Mouse (Mus musculus): Measurements from ENCODE around the gene Dap.

The Dap gene

GRCm38 (mm10) chr15:31264827-31265226 is 40.7 kb downstream of the Dap start:
- peak; percentile 79 for DNase-seq (ENCODE audit: low spot score)

GRCm38 (mm10) chr15:31265404-31265803 is 41.3 kb downstream of the Dap start:
- no peak for DNase-seq (ENCODE audit: low spot score)

DNA sequence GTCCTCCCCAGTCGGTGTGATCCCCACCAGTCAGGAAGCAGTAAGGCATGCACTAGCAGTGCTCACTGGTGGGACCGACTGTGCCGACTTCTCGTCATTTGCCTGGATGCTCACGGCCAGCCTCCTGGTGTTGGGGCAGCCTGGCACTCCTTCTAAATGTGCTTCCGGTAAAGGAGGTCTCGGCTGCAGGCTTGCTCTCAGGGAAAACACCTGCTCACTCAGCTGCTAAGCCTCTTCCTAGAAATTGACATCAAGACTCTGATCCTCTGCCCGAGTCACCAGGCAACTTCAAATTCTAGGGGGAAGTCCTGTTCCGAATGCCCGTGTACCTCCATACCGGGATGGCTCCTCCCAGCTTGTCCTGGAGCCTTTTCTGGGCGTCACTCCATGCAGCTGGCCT is 41.7 kb downstream of the Dap start:
- DNase-seq (ENCODE audit: low spot score) = no peak

- no peak for DNase-seq (ENCODE audit: low spot score)
Observed at GRCm38 (mm10) chr15:31268148-31268547, 44.0 kb downstream of the Dap start.

- DNase-seq (ENCODE audit: low spot score) = no peak
Observed at GRCm38 (mm10) chr15:31269558-31269957, 45.4 kb downstream of the Dap start.

GRCm38 (mm10) chr15:31272695-31273094 is 48.6 kb downstream of the Dap start:
- no peak for DNase-seq (ENCODE audit: low spot score)

- DNase-seq (ENCODE audit: low spot score) = no peak
Observed at GRCm38 (mm10) chr15:31273509-31273908, 49.4 kb downstream of the Dap start.

- peak; percentile 14 for DNase-seq (ENCODE audit: low spot score)
Observed at GRCm38 (mm10) chr15:31278090-31278489, 54.0 kb downstream of the Dap start.

- no peak for DNase-seq (ENCODE audit: low spot score)
Observed at GRCm38 (mm10) chr15:31279120-31279519, 55.0 kb downstream of the Dap start.

GRCm38 (mm10) chr15:31279577-31280004 is 55.5 kb downstream of the Dap start:
- no peak for DNase-seq (ENCODE audit: low spot score)

DNA sequence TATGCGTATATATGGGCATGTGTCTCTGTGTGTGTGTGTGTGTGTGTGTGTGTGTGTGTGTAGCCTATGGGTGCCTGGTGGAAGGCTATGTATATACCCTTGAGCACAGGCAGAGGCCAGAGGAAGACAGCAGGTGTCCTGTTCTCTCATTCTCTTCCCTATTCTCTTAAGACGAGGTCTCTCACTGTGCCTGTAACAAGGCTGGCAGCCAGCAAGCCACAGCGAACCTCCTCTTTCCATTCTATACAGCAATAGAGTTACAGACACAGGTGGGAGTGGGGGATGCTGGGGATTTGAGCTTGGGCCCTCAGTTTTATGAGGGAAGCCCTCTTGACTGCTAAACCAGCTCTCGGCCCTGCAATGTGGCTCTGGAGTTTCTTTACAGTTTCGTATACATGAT is 55.9 kb downstream of the Dap start:
- no peak for DNase-seq (ENCODE audit: low spot score)

DNA sequence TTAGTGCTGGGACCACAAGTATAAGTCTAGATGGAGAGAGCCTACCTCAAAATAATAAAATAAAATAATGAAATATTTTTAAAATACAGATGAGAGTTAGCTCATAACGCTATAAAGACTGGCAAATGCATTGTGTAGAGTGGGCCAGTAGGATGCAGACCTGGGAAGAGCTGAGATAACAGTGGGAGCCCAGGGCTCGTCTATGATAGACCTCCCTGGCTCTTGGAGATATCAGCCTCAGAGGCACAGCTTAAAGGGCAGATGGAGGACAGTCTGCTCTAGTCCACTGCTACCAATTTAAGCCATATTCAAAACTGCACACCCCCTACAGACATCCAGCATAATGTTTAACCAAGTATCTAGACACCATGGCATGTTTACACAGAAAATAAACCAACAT is 56.6 kb downstream of the Dap start:
- DNase-seq (ENCODE audit: low spot score) = no peak

DNA sequence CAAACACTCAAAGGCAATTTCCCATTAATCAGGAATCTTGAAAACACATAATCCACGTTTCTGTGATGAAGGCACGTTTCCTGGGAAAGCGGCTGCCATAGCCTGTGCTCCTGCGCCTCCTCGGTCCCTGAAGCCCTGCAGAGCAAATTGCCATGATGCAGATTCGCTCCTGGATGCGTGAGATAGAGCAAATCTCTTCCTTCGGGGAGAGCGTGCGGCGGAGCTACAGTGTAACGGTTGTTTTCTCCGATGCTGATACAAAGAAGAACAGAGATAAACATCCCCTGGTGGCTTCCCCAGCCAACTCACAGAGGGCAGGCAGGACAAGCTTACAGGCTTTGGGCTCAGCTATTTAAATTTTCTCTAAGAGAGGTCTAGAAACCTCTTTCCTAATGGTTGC is 57.7 kb downstream of the Dap start:
- DNase-seq (ENCODE audit: low spot score) = no peak

DNA sequence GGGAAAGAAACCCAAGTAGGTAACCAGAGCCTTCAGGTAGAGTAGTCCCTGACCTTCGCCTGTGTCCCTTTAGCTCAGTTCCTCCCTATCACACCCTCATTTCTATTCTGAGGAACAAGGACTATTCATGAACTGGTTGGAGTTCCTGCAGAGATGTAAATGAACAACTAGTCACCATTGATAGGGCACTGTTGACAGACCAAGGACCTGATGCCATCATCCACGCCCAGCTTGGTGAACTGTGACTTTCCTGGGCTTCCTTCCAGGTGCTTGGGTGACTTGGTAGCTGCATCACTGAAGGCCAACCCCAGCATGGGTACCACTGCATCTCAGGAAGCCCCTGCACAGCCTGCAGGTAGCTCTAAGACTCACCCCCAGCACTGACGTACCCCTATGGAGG is 58.2 kb downstream of the Dap start:
- DNase-seq (ENCODE audit: low spot score) = no peak

DNA sequence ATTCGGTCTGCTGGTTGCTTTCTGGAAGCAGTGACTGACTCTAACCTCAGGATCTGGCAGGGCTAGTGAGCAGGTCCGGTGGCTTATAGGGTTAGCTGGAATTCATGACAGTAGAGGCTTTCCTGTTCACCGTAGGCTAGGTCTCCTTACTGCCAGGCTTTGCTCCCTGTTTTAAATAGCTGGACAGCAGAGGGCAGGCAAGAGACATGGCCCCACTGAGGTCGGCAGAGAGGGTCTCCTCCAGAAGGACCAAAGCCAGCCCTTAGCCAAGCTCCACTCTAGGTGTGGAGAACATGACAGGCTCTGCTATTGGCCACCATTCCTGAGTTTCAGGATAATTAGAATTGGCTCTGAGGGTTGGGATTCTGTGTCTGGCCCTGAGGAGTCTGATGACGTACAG is 60.0 kb downstream of the Dap start:
- no peak for DNase-seq (ENCODE audit: low spot score)

- DNase-seq (ENCODE audit: low spot score) = no peak
Observed at GRCm38 (mm10) chr15:31284922-31285631, 61.0 kb downstream of the Dap start.

DNA sequence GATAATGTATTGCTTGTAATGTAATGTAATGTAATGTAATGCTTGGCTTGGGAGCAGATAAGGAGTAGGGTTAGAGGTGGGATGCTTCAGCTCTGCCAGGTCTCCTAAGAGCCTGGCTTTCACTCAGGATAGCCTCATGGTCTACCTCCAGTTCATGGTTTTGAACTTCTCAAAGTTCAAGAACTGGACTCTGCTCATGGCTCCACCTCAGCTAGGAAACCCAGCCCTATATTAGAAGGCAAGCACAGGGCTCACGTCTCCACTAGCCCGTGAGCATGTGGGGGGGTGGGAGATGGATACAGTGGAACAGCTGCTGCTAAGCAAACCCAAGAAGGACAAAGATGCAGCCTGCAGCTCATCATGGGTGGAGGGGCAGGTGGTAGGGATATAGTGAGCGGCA is 61.6 kb downstream of the Dap start:
- DNase-seq (ENCODE audit: low spot score) = no peak

- DNase-seq (ENCODE audit: low spot score) = no peak
Observed at GRCm38 (mm10) chr15:31292627-31293026, 68.5 kb downstream of the Dap start.

DNA sequence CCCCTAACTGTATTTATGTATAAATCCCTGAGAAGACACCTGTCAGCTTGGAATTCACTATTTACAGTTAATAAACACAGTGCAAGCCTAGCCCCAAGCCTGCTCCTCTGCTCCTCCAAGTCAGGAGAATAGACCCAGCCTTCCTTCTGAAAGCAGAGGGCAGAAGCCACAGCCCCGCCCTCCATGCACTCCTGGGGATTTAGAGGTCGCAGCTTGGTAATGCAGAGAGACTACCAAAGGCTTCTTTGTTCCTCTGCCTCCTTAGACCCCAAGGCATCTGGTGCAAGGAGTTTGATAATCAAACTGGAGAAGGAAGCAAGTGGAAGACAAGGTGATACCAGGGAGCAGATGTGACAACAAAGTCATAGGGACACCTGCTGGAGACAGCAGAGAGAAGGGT is 70.2 kb downstream of the Dap start:
- DNase-seq (ENCODE audit: low spot score) = no peak

DNA sequence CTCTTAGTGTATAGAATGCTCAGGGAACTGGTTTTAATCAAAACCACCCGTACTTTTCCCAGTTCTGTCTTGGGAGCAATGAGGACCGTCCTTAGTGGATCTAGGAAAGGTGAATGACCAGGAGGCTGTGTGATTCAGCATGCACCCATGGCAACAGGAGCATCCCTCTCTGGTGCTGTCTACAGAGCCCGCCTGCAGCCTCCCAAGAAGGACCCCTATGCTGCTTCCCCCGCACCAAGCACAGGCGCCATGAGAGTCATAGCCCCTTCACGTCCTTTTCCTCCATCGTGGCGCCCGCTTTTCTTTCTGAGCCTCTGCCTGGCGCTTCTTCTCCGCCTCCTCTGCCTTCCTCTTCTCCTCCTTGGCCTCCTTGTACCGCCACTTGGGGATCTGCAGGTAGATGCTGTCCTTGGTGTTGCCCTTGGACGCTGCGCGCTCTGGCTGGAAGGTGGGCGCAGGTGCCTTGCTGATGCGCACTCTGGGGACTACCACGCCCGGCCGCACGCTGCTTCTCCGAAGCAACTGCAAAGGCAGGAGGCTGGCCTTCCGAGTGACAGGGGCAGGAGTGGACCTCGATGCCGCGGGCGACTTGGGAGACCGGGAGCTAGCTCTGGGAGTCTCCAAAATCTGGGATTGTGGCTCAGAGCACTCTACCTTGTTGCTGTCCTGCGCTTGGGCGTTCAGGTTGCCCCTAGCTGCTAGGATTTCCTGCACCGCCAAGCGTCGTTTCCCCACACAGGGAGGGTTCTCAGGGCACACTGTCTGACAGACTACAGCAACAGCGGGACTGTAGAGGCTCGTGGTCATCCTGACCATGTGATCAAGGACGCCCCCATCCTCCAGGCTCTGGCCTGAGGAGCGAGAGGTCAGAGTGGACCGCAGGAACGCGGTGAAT is 73.0 kb downstream of the Dap start:
- no peak for DNase-seq (ENCODE audit: low spot score)

GRCm38 (mm10) chr15:31297777-31298137 is 73.6 kb downstream of the Dap start:
- DNase-seq (ENCODE audit: low spot score) = no peak

DNA sequence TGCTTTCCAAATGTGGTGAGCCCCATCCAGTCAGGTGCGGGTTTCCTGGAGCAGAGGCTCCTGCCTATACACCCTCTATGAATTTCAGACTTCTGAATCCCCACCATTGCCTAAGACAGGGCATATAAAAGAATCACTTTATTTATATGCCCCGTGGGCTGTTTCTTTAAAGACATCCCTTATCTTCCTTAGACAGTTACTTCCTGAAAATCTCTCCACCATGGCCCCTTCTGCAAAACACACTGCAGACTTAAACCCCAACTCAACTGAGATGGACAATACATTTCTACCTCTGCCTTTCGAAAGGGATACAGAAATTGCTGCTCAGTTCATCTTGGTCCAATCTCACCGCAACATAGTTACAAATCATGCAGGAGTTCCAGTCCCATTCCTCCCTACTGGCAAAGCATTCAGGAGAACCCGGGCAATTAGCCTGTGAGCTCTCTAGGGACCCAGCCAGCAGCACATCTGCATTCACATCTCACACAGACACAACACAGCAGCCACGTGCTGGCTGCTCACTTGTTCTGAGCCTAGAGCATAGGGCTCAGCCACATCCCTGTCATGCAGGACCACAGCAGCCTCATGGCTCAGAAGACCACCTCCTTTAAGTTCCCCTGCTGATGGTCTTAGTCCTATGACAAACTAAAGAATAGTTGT is 75.3 kb downstream of the Dap start:
- no peak for DNase-seq (ENCODE audit: low spot score)
